Mouse (Mus musculus): ENCODE measurements around the gene Capn15. TPM values are rescaled to one million over a fixed set of nuclear protein-coding genes. Genes with fewer than 3 reads are reported as not detected.

Gene Capn15
- total and polyA plus RNA-seq, 3 experiments = 2.1 to 11.5 (median 6.0) TPM

DNA sequence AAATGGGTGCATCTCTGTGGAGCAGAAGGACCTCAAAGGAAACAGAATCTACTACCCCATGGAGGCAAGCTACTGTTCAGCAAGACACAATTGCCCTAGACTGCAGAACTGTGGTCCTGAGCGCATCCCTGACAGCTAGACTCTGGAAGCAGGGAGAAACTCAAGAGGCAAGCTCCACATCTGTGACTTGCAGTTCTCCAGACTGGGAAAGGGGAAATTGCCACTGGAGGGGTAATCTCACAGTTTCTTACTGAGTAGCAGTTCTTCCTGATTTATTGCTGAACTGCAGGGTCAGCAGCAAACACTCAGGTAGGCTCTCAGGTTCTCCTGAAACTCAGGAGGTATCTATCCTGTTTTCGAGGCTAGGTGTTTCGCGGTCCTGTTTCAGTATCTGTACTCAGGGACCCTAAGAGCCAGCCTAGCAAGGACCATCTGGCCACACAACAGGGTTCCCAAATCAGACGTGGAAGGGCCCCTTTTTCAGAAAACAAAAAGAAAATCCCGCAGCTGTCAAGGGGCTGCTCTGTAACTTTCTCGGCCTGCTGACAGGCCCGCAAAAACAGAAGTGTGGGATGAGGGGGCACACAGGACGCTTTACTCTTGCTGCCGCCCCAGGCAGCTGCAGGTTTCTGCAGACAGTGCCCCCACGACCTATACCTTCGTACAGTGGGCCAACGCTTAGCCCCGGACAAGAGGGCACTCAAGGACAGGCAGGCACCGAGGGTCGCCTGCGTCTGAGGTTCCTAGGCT lies 865 bp downstream of the Capn15 start:
- Histone ChIP-seq H3K9me3 (replicated peaks; ENCODE audit: low read length) (no peaks in the 10 kb centered on the region), H3K27me3 (replicated peaks) (no peaks in the 10 kb centered on the region), H3K27ac (ENCODE audit: insufficient read depth, low read depth) (0 out of 2 replicates have a peak overlapping the region, but pooled peaks have one; percentile 3), H3K4me2 (ENCODE audit: insufficient read depth, low read depth, poor library complexity, severe bottlenecking) (peak overlapping the region; percentile 80), H3K9ac (ENCODE audit: insufficient read depth, low read depth) (peak overlapping the region; percentile 89), H3K36me3 (replicated peaks in 1 of 2; ENCODE audit: control insufficient read depth in 1 of 2, insufficient read depth in 1 of 2, low read length in 1 of 2) (peaks cover 3 to 40% of the 10 kb centered on the region in 2 experiments), H3K4me3 (replicated peaks in 1 of 3; ENCODE audit: low read depth in 2 of 3, low read length in 2 of 3, poor library complexity in 1 of 3) (peak overlapping the region; percentile 56 to 98 (median 59)), H3K79me2 (replicated peaks; ENCODE audit: control insufficient read depth, extremely low read depth, insufficient read depth, poor library complexity, severe bottlenecking) (peaks cover 4% of the 10 kb centered on the region), H3K4me1 (ENCODE audit: control insufficient read depth in 1 of 2, insufficient read depth in 2 of 2) (peaks cover 11 to 46% of the 10 kb centered on the region in 2 experiments; a peak in 3 of 4 replicates)
- DNase-seq (ENCODE audit: extremely low read depth) = no peak
- in situ Hi-C loops (cut with MboI; ENCODE audit: low pct_ligation_motif_present, low pct_unique_long_range_greater_than_20kb, low sequenced_read_pairs) (no loop called here), dilution Hi-C loops (cut with MboI; ENCODE audit: extremely low pct_ligation_motif_present, extremely low pct_unique_long_range_greater_than_20kb, low sequenced_read_pairs) (no loop called here)
- TF ChIP-seq RAD21 (IDR thresholded peaks at IDR 0.05; ENCODE audit: low read depth, low read length) (no peak), GABPA (IDR thresholded peaks at IDR 0.05; ENCODE audit: insufficient replicate concordance, low read depth, low read length) (no peak), MAX (IDR thresholded peaks at IDR 0.05; ENCODE audit: low read length) (no peak), TBP (conservative IDR thresholded peaks at IDR 0.05; ENCODE audit: low read depth, low read length) (no peak), POLR2AphosphoS2 (IDR thresholded peaks at IDR 0.05; ENCODE audit: low read depth, low read length) (no peak), IRF4 (IDR thresholded peaks at IDR 0.05; ENCODE audit: low read depth, low read length) (no peak), RCOR1 (conservative IDR thresholded peaks at IDR 0.05; ENCODE audit: low read depth, low read length) (no peak), MAZ (IDR thresholded peaks at IDR 0.05; ENCODE audit: low read depth, low read length) (0 out of 2 replicates have a peak, but pooled peaks have one; percentile 37), NELFE (IDR thresholded peaks at IDR 0.05; ENCODE audit: low read depth, low read length) (no peak), UBTF (IDR thresholded peaks at IDR 0.05; ENCODE audit: low read depth, low read length) (no peak), SIN3A (IDR thresholded peaks at IDR 0.05; ENCODE audit: low read length) (peak; percentile 59; the same call in 1 of the 2 replicates)

DNA sequence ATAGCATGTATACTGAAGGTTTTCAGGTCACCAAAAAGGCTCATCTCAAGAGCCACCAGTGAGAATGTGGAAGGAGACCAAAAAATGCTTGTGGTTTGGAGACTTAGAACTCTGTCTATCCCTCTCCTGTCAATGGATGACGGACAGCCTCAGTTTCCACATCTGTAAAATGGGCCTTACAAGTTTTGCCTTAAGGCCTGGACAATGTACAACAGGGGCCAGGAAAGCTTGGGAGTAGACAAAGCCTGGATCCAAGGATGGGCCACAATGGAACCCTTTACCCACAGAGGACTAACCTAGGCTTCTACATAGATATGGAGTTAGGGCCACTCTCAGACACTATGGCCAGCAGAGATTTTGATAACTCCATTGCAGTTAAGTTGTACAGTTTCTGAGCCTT lies 1.5 kb downstream of the Capn15 start:
- Histone ChIP-seq H3K79me2 (replicated peaks; ENCODE audit: control insufficient read depth, extremely low read depth, insufficient read depth, poor library complexity, severe bottlenecking) (peaks cover 4% of the 10 kb centered on the region), H3K27ac (ENCODE audit: insufficient read depth, low read depth) (no peak overlapping the region), H3K4me1 (ENCODE audit: control insufficient read depth in 1 of 2, insufficient read depth in 2 of 2) (peaks cover 11 to 53% of the 10 kb centered on the region in 2 experiments; a peak in 3 of 4 replicates), H3K36me3 (replicated peaks in 1 of 2; ENCODE audit: control insufficient read depth in 1 of 2, insufficient read depth in 1 of 2, low read length in 1 of 2) (peaks cover 0 to 38% of the 10 kb centered on the region in 2 experiments), H3K9me3 (replicated peaks; ENCODE audit: low read length) (no peaks in the 10 kb centered on the region), H3K4me3 (replicated peaks in 1 of 3; ENCODE audit: low read depth in 2 of 3, low read length in 2 of 3, poor library complexity in 1 of 3) (no peak overlapping the region), H3K27me3 (replicated peaks) (no peaks in the 10 kb centered on the region), H3K4me2 (ENCODE audit: insufficient read depth, low read depth, poor library complexity, severe bottlenecking) (peak overlapping the region; percentile 80; the same call in 1 of the 2 replicates), H3K9ac (ENCODE audit: insufficient read depth, low read depth) (no peak overlapping the region)
- no peak for TF ChIP-seq USF1 (IDR thresholded peaks at IDR 0.05; ENCODE audit: low read depth, low read length)
- TF ChIP-seq JUN (IDR thresholded peaks at IDR 0.05; ENCODE audit: insufficient read depth, low read depth, low read length) = no peak
- no peak for TF ChIP-seq SMC3 (IDR thresholded peaks at IDR 0.05; ENCODE audit: low read depth, low read length)
- no peak for TF ChIP-seq HCFC1 (IDR thresholded peaks at IDR 0.05; ENCODE audit: low read depth, low read length)
- no peak for TF ChIP-seq SIN3A (IDR thresholded peaks at IDR 0.05; ENCODE audit: low read length)
- TF ChIP-seq CTCF (conservative IDR thresholded peaks at IDR 0.05 in 1 of 2, IDR thresholded peaks at IDR 0.05 in 1 of 2; ENCODE audit: low read depth in 2 of 2, low read length in 2 of 2) = no peak
- TF ChIP-seq MAX (IDR thresholded peaks at IDR 0.05; ENCODE audit: low read length) = no peak
- no peak for TF ChIP-seq MAZ (IDR thresholded peaks at IDR 0.05; ENCODE audit: low read depth, low read length)
- no peak for TF ChIP-seq MAFK (IDR thresholded peaks at IDR 0.05; ENCODE audit: insufficient replicate concordance, low read length)
- no peak for TF ChIP-seq POLR2A (IDR thresholded peaks at IDR 0.05; ENCODE audit: low read depth, low read length)
- TF ChIP-seq E2F4 (IDR thresholded peaks at IDR 0.05; ENCODE audit: insufficient replicate concordance, low read depth, low read length) = no peak
- TF ChIP-seq RAD21 (IDR thresholded peaks at IDR 0.05; ENCODE audit: low read depth, low read length) = no peak
- dilution Hi-C loops (cut with MboI; ENCODE audit: extremely low pct_ligation_motif_present, extremely low pct_unique_long_range_greater_than_20kb, low sequenced_read_pairs) = no loop called here
- no peak for DNase-seq (ENCODE audit: extremely low read depth)
- in situ Hi-C loops (cut with MboI; ENCODE audit: low pct_ligation_motif_present, low pct_unique_long_range_greater_than_20kb, low sequenced_read_pairs) = no loop called here

All from CH12.LX (cell line).